Mouse (Mus musculus) intestine, embryonic 15.5 days (tissue): ENCODE results near the gene Elf2. TPM values are rescaled to one million over a fixed set of nuclear protein-coding genes. Genes with fewer than 3 reads are reported as not detected.
"Not testable (repeated sequence)": the region's sequence is repeated elsewhere in the genome, so short reads cannot be mapped to it uniquely, and the experiment has no call there.

Source experiments
- ATAC-seq: fragments of 200-750 bp; cut with Nextera tagmentation; 2 replicates; pipeline ENCODE4 v1.8.0; 2017; ENCODE audit warnings: moderate TSS enrichment, moderate library complexity
- H3K27ac ChIP-seq: fragments of 300-500 bp; sonication (generic); 2 replicates; pipeline ENCODE4 v1.5.1; 2015; ENCODE audit warnings: mild to moderate bottlenecking, inconsistent platforms
- H3K27me3 ChIP-seq: fragments of 300-500 bp; sonication (generic); replicated peaks from 2 replicates; pipeline ENCODE4 v1.6.1; 2015; ENCODE audit warnings: inconsistent platforms
- H3K36me3 ChIP-seq: fragments of 300-500 bp; sonication (generic); 2 replicates; pipeline ENCODE4 v1.6.1; 2015; ENCODE audit warnings: inconsistent platforms
- H3K4me1 ChIP-seq: fragments of 300-500 bp; sonication (generic); replicated peaks from 2 replicates; pipeline ENCODE4 v1.6.1; 2015; ENCODE audit warnings: inconsistent platforms
- H3K4me2 ChIP-seq: fragments of 300-500 bp; sonication (generic); replicated peaks from 2 replicates; pipeline ENCODE4 v1.6.1; 2015; ENCODE audit warnings: mild to moderate bottlenecking, inconsistent platforms
- H3K4me3 ChIP-seq: fragments of 300-500 bp; sonication (generic); replicated peaks from 2 replicates; pipeline ENCODE4 v1.5.1; 2015; ENCODE audit warnings: inconsistent platforms
- H3K9ac ChIP-seq: fragments of 300-500 bp; sonication (generic); 2 replicates; pipeline ENCODE4 v1.6.1; 2015; ENCODE audit warnings: inconsistent platforms
- H3K9me3 ChIP-seq: fragments of 300-500 bp; sonication (generic); 2 replicates; pipeline ENCODE4 v1.6.1; 2016; ENCODE audit warnings: inconsistent platforms
- WGBS: fragments of 180-500 bp; shearing (Covaris S2); methylation state at CpG from one replicate; pipeline ENCODE4 v1.1.7; 2015; 5-methylcytosine and 5-hydroxymethylcytosine counted together
- polyA plus RNA-seq: library from polyadenylated mRNA; unstranded; fragments of >200 nt; fragmentation: Nextera tagmentation; extraction: Ambion mirVana; gene quantifications from 2 replicates; pipeline ENCODE4 v1.2.1, GENCODE M21; 2015

Elf2 gene
- polyA plus RNA-seq, 1 experiment from 2014 or later, result 62.8 TPM

DNA sequence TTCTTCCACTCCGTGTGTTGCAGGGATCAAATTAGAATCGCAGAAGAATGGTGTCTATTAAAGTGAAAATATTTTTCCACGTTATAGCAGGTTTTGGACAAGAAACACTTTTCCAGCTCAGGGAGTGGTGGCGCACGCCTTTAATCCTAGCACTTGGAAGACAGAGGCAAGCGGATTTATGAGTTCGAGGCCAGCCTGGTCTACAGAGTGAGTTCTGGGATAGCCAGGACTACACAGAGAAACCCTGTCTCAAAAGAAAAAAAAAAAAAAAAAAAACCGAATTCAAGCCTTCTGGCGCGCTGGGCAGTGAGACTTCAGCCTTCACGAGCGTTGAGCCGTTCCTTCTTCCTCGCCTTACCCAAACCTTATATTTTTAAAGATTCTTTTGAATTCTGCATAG is 17.2 kb upstream of the Elf2 start:
- Histone ChIP-seq H3K27me3 (no peaks in the 10 kb centered on the region), H3K36me3 (no peaks in the 10 kb centered on the region), H3K9me3 (no peaks in the 10 kb centered on the region), H3K4me2 (peak overlapping the region; percentile 91), H3K4me1 (0 out of 2 replicates have a peak, but pooled peaks cover 10% of the 10 kb centered on the region), H3K27ac (no peak overlapping the region), H3K9ac (no peak overlapping the region), H3K4me3 (peak overlapping the region; percentile 66)
- WGBS, result 12% methylated on average over 14 of the region's 14 CpGs
- peak; percentile 5; the same call in 1 of the 2 replicates for ATAC-seq

DNA sequence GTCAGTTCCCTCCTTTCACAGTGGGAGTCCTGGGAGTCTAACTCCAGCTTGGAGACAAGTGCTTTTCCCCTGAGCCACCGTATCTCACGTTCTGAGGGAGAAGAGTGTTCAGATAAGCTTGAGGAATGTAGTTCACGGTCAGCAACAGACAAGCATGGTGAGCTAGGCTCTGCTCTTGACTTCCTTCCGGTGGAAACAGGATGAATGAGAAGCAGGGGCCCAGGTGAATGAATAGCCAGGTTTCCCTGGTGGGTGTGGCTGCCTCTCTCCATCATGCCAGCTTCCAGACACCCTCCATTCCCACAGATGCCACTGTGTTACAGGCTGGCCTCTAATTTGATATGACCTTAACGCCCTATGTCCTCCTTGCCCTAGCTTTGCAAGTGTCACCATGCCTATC is 16.6 kb upstream of the Elf2 start:
- 0 out of 2 replicates have a peak overlapping the region, but pooled peaks have one; percentile 9 for H3K27ac ChIP-seq
- no peaks in the 10 kb centered on the region for H3K9me3 ChIP-seq
- H3K4me1 ChIP-seq, result 0 out of 2 replicates have a peak, but pooled peaks cover 10% of the 10 kb centered on the region
- no peaks in the 10 kb centered on the region for H3K36me3 ChIP-seq
- peak; percentile 5 for ATAC-seq
- no peak overlapping the region for H3K4me3 ChIP-seq
- no peaks in the 10 kb centered on the region for H3K27me3 ChIP-seq
- no peak overlapping the region for H3K9ac ChIP-seq
- 28% methylated on average over 5 of the region's 5 CpGs for WGBS
- H3K4me2 ChIP-seq, result peak overlapping the region; percentile 91; the same call in 1 of the 2 replicates

DNA sequence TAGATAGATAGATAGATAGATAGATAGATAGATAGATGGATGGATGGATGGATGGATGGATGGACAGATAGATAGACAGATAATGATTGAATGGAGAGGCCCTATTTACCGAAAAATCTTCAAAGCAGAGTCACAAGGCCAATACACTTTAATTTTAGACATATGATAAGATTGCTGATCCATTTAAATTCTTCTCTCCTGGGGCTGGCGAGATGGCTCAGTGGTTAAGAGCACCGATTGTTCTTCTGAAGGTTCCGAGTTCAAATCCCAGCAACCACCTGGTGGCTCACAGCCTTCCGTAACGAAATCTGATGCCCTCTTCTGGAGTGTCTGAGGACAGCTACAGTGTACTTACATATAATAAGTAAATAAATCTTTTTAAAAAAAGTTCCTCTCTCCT is 14.5 kb upstream of the Elf2 start:
- 85% methylated on average over 6 of the region's 6 CpGs for WGBS
- H3K27me3 ChIP-seq, H3K4me2 ChIP-seq, H3K9me3 ChIP-seq, H3K4me1 ChIP-seq, ATAC-seq, H3K36me3 ChIP-seq, H3K9ac ChIP-seq, H3K27ac ChIP-seq, H3K4me3 ChIP-seq: not testable (repeated sequence)

DNA sequence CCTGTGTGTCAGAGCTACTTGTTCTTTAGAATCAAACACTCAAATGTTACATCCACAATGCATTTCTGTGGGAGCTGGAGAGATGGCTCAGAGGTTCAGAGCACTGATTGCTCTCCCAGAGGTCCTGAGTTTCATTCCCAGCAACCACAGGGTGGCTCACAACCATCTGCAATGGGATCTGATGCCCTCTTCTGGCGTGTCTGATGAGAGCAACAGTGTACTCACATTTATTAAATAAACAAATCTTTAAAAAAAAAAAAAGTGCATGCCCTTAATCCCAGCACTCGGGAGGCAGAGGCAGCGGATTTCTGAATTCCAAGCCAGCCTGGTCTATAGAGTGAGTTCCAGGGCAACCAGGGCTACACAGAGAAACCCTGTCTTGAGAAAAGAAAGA is 13.6 kb upstream of the Elf2 start:
- no peak overlapping the region for H3K4me2 ChIP-seq
- 72% methylated on average over 3 of the region's 3 CpGs for WGBS
- no peaks in the 10 kb centered on the region for H3K36me3 ChIP-seq
- no peak overlapping the region for H3K9ac ChIP-seq
- H3K27ac ChIP-seq, result no peak overlapping the region
- no peak for ATAC-seq
- no peaks in the 10 kb centered on the region for H3K9me3 ChIP-seq
- no peak overlapping the region for H3K4me3 ChIP-seq
- 0 out of 2 replicates have a peak, but pooled peaks cover 4% of the 10 kb centered on the region for H3K4me1 ChIP-seq
- no peaks in the 10 kb centered on the region for H3K27me3 ChIP-seq

DNA sequence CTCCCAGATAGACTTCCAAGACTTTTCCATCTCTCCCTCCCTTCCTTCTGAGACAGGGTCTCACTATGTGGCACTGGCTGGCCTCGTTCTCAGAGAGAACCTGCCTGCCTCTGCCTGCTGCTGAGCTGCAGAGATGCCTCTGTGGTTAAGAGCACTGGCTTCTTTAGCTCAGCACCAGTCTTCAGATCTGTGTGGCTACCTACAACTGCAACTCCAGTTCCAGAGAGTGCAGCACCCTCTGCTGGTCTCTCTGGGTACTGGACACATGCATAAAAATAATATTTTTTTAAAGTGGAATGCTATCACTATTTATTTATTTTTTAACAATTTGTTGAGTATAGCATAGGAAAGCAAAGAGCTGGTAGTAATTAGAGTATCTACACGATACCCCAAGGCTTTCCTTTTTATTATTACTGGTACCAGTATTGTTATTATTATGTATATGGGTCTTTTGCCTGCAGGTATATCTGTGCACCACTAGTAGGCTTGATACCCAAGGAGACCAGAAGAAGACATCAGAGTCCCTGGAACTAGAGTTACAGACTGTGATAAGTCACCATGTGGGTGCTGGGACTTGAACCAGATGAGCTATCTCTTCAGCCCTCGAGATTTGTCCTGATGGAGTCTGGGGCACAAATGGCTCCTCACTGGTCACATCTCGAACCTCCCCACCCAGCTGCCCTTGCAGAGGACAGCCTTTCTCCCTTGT is 13.0 kb upstream of the Elf2 start:
- H3K9ac ChIP-seq, result no peak overlapping the region
- no peaks in the 10 kb centered on the region for H3K27me3 ChIP-seq
- WGBS, result 70% methylated on average over 4 of the region's 4 CpGs
- ATAC-seq, result no peak
- no peak overlapping the region for H3K4me3 ChIP-seq
- no peaks in the 10 kb centered on the region for H3K36me3 ChIP-seq
- H3K4me2 ChIP-seq, result no peak overlapping the region
- 0 out of 2 replicates have a peak, but pooled peaks cover 4% of the 10 kb centered on the region for H3K4me1 ChIP-seq
- no peak overlapping the region for H3K27ac ChIP-seq
- no peaks in the 10 kb centered on the region for H3K9me3 ChIP-seq

DNA sequence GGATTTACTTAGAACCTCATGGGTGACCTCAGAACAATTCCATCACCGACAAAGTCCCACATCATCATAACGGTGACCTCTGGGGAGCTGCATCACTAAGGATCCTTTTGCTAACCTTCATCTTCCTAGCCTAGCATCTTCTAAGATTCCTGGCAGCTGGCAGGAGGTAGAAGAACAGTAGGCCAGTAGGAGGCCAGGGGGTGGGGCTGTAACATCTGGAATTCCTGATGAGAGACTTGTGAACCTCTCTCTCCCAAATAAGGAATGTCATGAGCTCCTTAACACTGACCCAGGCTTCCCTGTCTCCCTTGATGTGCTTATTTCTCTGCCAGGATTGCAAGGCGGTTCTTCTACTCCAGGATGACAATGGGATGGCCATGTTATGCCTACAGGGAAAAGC is 10.3 kb upstream of the Elf2 start:
- no peaks in the 10 kb centered on the region for H3K4me1 ChIP-seq
- H3K27ac ChIP-seq, result no peak overlapping the region
- no peak for ATAC-seq
- no peaks in the 10 kb centered on the region for H3K36me3 ChIP-seq
- H3K9ac ChIP-seq, result no peak overlapping the region
- no peak overlapping the region for H3K4me3 ChIP-seq
- H3K9me3 ChIP-seq, result no peaks in the 10 kb centered on the region
- H3K4me2 ChIP-seq, result no peak overlapping the region
- 41% methylated on average over 3 of the region's 3 CpGs for WGBS
- no peaks in the 10 kb centered on the region for H3K27me3 ChIP-seq

DNA sequence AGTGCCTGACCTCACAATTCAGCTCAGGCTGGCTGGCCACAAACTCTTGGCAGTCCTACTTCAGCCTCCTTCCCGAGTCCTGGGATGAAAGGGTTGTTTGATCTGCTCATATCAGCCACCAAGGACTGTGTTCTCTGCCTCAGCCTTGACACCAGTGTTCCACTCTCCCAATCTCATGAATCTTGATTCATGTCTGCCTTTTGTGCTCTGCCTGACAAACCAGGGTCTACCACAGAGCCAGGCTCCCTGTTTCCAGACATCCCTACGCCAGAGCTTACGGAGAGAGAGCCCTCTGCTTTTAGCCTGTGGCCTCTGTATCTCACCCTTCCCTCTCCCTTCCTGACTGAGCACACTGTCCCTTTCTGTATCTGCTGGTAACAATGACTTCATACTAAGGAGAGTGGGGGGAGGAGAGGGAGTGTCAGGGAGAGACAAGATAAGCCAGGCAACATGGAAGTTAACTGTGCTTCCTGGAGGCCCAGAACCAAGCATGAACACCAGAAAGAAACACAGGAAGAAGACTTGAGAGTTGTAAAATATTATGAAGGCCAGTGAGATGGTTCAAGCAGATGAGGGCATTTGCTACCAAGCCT is 8.3 kb upstream of the Elf2 start:
- peak; percentile 88 for ATAC-seq
- no peaks in the 10 kb centered on the region for H3K36me3 ChIP-seq
- no peaks in the 10 kb centered on the region for H3K4me1 ChIP-seq
- H3K27me3 ChIP-seq, result no peaks in the 10 kb centered on the region
- no peaks in the 10 kb centered on the region for H3K9me3 ChIP-seq
- H3K4me2 ChIP-seq, result no peak overlapping the region
- no peak overlapping the region for H3K27ac ChIP-seq
- H3K4me3 ChIP-seq, result no peak overlapping the region
- H3K9ac ChIP-seq, result no peak overlapping the region
- WGBS, result 35% methylated on average over 3 of the region's 3 CpGs

DNA sequence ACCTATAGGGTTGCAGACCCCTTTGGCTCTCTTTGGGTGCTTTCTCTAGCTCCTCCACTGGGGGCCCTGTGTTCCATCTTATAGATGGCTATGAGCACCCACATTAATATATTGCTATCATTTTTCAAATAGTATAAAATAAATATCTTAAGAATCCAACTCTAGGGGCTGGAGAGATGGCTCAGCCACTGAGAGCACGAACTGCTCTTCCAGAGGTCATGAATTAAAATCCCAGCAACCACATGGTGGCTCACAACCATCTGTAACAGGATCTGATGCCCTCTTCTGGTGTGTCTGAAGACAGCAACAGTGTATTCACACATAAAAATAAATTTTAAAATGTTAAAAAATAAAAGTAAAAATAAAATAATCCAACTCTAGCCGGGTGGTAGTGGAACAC is 4.6 kb upstream of the Elf2 start:
- WGBS, result 97% methylated on average over 2 of the region's 2 CpGs
- H3K4me3 ChIP-seq, H3K27me3 ChIP-seq, H3K9ac ChIP-seq, H3K36me3 ChIP-seq, H3K4me1 ChIP-seq, ATAC-seq, H3K9me3 ChIP-seq, H3K27ac ChIP-seq, H3K4me2 ChIP-seq: not testable (repeated sequence)

DNA sequence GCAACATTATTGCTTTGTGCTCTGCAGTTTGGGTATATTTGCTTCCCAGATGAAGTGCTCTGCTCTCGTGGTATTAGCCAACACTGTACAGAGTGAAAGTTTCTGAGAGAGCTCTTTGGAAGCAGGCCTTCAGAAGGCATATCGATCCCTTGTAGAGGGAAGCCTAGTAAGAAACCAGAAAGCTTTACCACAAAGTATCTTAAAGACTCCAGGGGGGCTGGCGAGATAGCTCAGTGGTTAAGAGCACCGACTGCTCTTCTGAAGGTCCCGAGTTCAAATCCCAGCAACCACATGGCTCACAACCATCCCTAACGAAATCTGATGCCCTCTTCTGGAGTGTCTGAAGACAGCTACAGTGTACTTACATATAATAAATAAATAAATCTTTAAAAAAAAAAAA is 3.7 kb upstream of the Elf2 start:
- not testable (repeated sequence) for ATAC-seq, H3K4me3 ChIP-seq, H3K4me1 ChIP-seq, H3K4me2 ChIP-seq, H3K9me3 ChIP-seq, H3K9ac ChIP-seq, H3K27me3 ChIP-seq, H3K36me3 ChIP-seq, H3K27ac ChIP-seq
- 90% methylated on average over 6 of the region's 6 CpGs for WGBS

DNA sequence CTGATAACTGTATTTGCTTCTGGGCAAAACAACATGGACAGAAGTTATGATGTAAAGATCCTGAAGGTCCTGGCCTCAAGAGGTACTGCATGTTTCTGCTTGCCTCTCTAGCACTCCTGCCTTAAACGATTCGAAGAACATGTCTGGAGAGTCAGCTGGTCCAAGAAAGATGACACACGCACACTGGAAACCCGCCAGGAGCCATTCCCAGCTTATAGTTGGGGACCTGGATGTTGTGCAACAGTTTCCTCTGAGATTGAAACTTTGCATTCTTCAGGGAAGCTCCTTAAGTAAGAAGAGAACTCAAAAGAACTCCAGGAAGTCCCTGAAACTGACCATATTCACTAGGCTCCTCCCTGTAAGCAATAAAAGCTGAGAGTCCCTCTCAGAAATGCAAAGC is 2.8 kb upstream of the Elf2 start:
- ATAC-seq, result no peak
- Histone ChIP-seq H3K9me3 (no peaks in the 10 kb centered on the region), H3K36me3 (no peaks in the 10 kb centered on the region), H3K4me1 (no peaks in the 10 kb centered on the region), H3K4me2 (no peak overlapping the region), H3K9ac (no peak overlapping the region), H3K4me3 (no peak overlapping the region), H3K27me3 (no peaks in the 10 kb centered on the region), H3K27ac (no peak overlapping the region)
- WGBS, result 85% methylated on average over 4 of the region's 4 CpGs

DNA sequence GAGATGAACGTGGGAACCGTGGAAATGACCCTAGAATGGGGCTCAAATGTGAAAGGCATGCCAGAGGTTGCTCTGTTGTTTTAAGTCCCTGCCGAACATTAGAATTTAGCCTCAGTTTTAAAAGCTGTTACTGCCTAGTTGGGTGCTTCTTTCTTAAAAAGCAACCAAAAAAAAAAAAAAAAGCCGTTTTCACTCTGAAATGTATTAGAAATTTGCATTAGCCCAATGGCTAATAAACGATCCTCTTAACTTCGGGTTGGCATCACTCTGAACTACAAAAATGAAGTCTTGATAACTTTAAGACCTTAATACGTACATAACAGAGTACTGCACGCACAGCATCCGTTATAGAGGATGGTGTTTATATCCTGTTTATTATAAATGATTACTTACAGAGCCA is 1.7 kb upstream of the Elf2 start:
- WGBS, result 6% methylated on average over 9 of the region's 9 CpGs
- H3K4me1 ChIP-seq, result no peaks in the 10 kb centered on the region
- H3K4me3 ChIP-seq, result peak overlapping the region; percentile 93
- peak overlapping the region; percentile 86 for H3K9ac ChIP-seq
- H3K27me3 ChIP-seq, result no peaks in the 10 kb centered on the region
- ATAC-seq, result no peak
- peak overlapping the region; percentile 97 for H3K27ac ChIP-seq
- no peaks in the 10 kb centered on the region for H3K36me3 ChIP-seq
- no peaks in the 10 kb centered on the region for H3K9me3 ChIP-seq
- peak overlapping the region; percentile 94 for H3K4me2 ChIP-seq

DNA sequence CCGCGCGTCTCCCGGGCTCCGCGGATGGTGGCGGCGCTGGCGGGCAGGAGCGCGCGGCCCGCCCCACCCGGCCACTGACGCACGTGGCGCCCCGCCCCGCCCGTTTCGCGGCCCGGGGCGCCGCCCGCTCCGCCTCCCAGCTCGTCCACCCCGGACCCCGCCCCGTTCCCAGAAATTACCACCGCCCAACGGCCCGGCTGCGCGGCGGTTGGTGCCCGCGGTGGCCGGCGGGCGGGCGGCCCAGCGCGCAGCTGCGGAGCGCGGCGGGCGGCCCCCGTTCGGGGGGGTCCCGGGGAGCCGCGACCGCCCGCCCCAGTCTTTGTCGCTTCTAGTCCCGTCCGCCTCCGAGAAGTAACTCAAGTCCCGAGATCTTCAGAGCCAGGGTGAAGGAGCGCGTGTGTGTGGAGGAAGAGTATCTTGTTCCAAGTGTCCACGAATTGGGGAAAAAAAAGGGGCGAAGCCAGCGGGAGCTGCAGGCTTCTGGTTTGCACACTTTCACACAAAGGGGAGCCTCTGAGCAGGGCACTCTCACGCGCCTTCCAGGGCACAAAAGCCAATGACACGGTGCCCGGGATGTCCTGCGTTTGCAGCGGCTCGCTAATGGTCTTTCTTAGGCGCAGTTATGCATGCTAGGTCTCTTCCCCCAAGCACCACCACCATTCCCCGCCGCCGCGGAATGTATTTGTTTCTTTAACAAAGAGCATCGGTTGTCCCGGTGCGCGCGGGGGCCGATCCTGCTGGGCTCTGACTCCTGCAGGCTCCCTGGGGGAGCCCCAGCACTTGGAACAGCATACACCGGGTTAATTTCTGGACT is 1.0 kb upstream of the Elf2 start:
- no peaks in the 10 kb centered on the region for H3K36me3 ChIP-seq
- no peaks in the 10 kb centered on the region for H3K4me1 ChIP-seq
- H3K4me3 ChIP-seq, result peak overlapping the region; percentile 93
- peak overlapping the region; percentile 94 for H3K4me2 ChIP-seq
- H3K9ac ChIP-seq, result peak overlapping the region; percentile 86
- H3K27me3 ChIP-seq, result no peaks in the 10 kb centered on the region
- no peaks in the 10 kb centered on the region for H3K9me3 ChIP-seq
- ATAC-seq, result peak; percentile 91
- peak overlapping the region; percentile 97 for H3K27ac ChIP-seq
- under 1% methylated on average over 86 of the region's 86 CpGs for WGBS
